Mouse (Mus musculus) right cerebral cortex, adult 2 months (tissue): Measurements from ENCODE around the gene Gm6370.
"Not testable (repeated sequence)": the region's sequence is repeated elsewhere in the genome, so short reads cannot be mapped to it uniquely, and the experiment has no call there.

Experiments
- DNase-seq, 2 experiments: peaks; one replicate each; pipeline ENCODE4 v3.0.0; 2021 to 2022; ENCODE audit warnings: low spot score in 2 of 2

Gm6370 gene

DNA sequence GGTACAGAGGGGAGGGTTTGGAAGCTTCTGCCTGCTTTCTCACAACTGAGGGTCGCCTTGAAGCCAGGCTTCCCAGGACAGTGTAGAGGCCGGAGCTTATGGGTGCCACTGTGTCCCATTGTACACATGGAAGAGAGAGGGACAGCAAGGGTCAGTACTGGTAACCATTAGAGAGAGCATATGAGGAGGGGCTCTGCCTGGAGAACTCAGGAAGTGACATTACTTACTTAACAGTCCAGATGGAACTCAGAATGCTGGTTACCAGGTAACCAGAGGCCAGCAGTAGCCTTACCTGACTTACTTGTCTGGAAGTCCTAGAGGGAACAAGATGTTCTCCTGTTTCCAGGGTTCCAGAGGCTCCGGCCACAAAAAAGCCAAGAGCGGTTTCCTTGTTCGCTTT is at the start of gene Gm6370:
Gene Gm6370, plus strand, starts transcription at position 301 of the 400 bp plus-strand sequence.
- DNase-seq: not testable (repeated sequence)

DNA sequence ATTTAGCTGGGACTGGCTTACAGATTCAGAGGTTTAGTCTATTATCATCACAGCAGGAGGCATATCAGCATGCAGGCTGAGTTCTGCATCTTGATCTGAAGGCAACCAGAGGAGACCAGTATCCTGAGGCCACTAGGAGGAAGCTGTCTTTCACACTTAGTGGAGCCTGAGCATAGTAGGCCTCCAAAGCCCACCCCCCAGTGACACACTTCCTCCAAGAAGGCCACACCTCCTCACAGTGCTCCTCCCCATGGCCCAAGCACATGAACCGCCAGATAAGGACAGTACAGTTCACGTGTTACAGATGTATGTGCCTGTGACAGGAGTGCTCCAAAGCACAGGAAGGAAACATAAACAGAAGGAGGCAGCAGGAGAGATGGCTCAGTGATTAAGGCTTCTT is 48.4 kb upstream of the Gm6370 start:
- DNase-seq: no peak

DNA sequence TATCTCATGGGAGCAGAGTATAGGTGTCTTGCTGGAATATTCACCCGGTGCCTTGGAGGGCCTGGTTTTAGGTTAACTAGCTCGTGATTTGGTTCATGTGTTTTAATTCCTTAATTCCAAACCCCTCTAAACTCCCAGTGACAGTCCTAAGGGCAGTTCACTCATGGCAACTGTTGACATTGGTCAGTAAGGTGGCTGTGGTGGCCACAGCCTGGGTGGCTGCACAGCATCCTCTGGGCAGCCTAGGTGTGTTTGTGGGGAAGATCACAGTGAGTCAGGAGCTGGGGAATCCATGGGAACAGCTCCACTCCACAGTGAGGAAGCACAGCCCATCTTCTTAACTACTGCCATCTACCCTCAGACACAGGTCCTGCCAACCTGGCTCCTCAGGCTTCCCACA is 44.5 kb upstream of the Gm6370 start:
- DNase-seq: no peak

DNA sequence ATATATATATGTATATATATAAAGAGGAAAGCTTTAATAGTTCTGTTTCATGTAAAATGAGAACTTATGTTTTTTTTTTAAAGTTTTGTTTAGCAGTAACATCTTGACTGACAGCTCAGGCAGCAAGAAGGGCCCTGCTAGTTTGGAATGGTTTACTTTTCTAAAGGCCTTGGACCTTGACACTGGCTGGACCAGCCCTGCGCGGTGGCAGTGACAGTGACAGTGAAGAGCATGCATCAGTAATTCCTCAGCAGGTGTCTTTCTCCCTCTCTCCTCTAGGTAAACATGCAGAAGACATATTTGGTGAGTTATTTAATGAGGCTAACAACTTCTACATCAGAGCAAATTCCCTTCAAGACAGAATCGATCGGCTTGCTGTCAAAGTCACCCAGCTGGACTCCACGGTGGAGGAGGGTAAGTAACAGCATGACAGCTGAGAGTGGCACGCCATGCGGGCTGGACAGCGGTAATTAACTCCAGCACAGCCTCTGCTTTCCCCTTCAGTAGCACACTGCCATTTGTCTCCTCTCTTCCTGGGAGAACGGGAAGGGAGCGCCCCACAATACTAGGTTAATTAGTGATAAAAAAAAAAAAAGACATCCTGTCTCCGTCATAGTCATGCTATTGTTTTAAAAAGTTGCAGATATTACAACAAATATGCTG is 39.4 kb upstream of the Gm6370 start:
- no peak for DNase-seq

DNA sequence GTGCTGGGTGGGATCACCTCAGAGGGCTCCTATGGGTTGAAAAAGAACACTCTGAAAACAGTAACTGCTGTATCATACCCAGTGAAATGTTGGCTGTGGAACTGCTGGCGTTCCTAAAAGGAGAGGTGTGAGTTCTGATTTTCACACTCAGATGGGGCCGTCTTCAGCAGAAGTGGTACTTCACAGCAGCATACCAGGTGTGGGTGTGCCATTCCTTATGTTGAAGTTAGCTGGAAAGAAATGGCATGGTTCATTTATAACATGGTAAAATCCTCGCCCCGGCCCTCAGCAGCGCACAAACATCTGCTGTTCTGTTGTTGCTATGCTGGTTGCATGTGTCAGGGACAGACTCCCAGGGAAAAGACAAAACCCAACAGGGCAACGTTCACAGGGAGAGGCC is 37.6 kb upstream of the Gm6370 start:
- peak; percentile 26 to 35 for DNase-seq

DNA sequence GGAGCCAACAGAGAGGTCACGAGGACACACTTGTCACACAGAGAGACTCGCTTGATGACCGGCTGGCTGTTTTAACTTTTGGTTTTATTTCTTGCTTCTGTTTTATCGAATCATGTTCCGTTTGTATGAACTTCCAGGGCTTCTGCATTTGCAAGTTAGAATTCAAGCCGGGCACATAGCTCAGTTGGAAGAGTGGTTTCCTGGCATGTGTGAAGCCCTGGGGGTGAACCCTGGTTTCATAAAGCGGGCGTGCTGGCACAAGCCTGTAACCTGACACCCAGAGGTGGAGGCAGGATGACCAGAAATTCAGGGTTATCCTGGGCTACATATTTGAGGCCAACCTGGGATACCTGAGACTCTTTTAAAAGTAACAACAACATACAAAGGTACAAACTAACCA is 29.6 kb upstream of the Gm6370 start:
- no peak for DNase-seq

DNA sequence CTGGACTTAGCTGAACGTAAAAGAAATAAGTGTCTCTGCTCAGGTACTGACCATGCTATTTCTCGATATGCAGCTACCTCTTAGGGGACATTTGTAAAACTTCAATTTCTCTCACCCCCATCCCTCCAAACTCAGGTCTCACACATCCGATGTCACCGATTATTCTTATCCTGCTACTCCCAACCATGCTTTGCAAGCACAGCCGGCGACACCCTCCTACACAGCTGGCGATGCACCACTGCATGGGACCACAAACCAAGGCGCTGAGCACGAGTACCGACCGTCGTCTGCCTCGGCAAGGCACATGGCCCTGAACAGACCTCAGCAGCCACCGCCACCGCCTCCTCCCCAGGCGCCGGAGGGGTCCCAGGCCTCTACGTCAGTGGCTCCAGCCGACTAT is 24.5 kb upstream of the Gm6370 start:
- DNase-seq: peak in 1 of 2 experiments; percentile 13

DNA sequence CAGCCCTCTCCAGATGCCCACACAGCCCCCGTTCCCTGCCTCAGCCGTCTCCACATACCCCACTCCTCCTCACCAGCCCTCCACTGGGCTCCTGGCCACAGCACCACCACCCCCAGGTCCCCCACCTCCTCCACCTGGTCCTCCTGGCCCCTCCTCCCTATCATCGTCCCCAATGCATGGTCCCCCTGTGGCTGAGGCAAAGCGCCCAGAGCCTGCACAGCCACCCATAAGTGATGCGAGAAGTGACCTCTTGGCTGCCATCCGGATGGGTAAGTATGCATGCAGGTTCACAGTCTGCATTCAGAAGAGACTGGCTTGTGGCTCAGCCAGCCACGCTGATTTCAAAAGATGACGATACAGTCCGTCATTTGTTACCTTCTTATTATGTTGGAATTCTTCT is 22.9 kb upstream of the Gm6370 start:
- no peak for DNase-seq

DNA sequence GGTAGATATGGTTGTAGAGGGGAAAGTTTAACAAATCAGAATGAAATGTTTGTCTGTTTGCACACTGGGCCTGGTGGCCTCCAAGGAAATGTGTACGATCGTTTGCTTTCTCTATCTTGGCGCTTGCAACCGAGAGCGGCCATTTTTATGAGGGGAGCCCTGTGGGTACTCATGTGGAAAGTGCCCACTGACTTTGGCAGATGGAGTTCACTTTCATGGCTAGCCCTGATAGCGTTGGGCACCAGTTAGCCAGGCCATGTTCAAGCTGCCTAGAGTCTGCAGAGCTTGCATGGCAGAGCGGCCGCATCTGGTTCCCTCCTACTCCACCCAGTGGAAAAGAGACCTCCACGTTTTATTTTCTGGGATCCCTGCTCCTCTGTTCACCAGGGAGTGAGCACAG is 20.3 kb upstream of the Gm6370 start:
- no peak for DNase-seq

DNA sequence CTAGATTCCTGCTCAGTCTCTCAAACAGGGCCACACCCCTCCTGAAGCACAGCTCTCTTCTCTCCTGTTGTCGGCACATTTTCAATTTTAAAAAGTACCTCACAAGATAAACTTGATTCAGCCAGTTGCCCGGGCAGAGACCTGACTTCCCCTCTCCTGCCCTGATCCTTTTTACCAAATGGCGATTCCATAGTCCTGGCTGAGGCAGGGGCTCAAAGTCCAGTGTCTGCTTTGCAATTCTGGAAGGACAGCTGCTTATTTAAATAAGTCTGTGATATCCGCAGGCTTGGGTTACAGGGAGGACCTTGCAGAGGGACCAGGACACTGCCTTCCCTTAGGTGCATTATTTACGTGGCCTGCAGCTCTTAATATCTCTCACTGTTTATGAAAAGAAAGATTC is 19.9 kb upstream of the Gm6370 start:
- no peak for DNase-seq

DNA sequence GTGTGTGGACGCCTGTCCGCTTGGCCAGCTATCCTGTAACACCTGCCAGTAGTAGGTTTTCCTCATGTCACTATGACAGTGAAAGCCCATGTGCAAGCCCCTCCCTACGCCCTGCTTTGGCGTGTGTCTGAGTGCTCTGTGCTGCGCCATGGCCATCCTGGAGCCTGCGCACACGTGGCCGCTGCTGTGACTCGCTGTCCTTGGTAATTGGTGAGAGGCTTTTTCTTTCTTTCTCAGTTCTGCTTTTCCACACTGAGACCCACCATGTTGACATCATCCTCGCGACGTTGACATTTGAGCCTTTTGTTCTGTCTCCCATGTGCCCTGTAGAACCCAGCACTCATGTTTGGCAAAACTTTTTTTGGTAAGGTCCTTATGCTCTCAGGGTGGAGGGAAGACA is 19.3 kb upstream of the Gm6370 start:
- no peak for DNase-seq

DNA sequence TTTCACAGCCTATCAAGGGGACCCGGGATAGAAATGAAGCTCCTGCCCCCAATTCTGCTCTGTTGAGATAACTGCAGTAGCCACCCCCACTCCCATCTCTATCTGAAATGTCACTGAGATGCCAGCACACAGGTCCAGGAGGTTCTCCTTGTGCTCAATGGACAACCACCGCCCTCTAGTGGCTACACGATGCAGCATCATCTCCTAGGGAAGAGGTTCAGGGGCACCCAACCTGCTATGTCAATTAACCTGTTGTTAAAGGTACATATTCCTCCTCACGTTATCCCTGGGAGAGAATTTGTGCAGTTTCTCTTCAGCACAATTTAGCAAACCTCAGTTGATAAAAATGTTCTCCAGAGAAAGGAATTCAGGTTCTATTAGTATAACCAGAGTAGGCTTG is 11.6 kb upstream of the Gm6370 start:
- DNase-seq: peak; percentile 56 to 62

DNA sequence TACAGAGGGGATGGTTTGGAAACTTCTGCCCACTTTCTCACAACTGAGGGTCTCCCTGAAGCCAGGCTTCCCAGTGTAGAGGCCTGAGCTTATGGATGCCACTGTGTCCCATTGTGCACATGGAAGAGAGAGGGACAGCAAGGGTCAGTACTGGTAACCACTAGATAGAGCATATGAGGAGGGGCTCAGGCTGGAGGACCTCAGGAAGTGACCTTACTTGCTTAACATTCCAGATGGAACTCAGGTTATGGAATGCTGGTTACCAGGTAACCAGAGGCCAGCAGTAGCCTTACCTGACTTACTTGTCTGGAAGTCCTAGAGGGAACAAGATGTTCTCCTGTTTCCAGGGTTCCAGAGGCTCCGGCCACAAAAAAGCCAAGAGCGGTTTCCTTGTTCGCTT is 9.5 kb upstream of the Gm6370 start, which contains the start of gene Gm6408:
Gene Gm6408, plus strand, starts transcription at position 301 of the 400 bp plus-strand sequence.
- not testable (repeated sequence) for DNase-seq

DNA sequence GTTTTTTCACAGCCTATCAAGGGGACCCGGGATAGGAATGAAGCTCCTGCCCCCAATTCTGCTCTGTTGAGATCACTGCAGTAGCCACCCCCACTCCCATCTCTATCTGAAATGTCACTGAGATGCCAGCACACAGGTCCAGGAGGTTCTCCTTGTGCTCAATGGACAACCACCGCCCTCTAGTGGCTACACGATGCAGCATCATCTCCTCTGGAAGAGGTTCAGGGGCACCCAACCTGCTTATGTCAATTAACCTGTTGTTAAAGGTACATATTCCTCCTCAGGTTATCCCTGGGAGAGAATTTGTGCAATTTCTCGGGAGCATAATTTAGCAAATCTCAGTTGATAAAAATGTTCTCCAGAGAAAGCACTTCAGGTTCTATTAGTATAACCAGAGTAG is 2.2 kb upstream of the Gm6370 start:
- DNase-seq: peak; percentile 35 to 55

DNA sequence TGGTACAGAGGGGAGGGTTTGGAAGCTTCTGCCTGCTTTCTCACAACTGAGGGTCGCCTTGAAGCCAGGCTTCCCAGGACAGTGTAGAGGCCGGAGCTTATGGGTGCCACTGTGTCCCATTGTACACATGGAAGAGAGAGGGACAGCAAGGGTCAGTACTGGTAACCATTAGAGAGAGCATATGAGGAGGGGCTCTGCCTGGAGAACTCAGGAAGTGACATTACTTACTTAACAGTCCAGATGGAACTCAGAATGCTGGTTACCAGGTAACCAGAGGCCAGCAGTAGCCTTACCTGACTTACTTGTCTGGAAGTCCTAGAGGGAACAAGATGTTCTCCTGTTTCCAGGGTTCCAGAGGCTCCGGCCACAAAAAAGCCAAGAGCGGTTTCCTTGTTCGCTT is 10.9 kb downstream of the Gm6370 start, which contains the start of gene 4930449I24Rik:
Gene 4930449I24Rik, plus strand, starts transcription at position 301 of the 400 bp plus-strand sequence.
- DNase-seq: not testable (repeated sequence)

DNA sequence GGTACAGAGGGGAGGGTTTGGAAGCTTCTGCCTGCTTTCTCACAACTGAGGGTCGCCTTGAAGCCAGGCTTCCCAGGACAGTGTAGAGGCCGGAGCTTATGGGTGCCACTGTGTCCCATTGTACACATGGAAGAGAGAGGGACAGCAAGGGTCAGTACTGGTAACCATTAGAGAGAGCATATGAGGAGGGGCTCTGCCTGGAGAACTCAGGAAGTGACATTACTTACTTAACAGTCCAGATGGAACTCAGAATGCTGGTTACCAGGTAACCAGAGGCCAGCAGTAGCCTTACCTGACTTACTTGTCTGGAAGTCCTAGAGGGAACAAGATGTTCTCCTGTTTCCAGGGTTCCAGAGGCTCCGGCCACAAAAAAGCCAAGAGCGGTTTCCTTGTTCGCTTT is 22.7 kb downstream of the Gm6370 start, which contains the start of gene Gm3402:
Gene Gm3402, plus strand, starts transcription at position 301 of the 400 bp plus-strand sequence.
- DNase-seq: not testable (repeated sequence)

DNA sequence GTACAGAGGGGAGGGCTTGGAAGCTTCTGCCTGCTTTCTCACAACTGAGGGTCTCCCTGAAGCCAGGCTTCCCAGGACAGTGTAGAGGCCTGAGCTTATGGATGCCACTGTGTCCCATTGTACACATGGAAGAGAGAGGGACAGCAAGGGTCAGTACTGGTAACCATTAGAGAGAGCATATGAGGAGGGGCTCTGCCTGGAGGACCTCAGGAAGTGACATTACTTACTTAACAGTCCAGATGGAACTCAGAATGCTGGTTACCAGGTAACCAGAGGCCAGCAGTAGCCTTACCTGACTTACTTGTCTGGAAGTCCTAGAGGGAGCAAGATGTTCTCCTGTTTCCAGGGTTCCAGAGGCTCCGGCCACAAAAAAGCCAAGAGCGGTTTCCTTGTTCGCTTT is 34.3 kb downstream of the Gm6370 start, which contains the start of gene Gm3404:
Gene Gm3404, plus strand, starts transcription at position 301 of the 400 bp plus-strand sequence.
- DNase-seq: not testable (repeated sequence)

DNA sequence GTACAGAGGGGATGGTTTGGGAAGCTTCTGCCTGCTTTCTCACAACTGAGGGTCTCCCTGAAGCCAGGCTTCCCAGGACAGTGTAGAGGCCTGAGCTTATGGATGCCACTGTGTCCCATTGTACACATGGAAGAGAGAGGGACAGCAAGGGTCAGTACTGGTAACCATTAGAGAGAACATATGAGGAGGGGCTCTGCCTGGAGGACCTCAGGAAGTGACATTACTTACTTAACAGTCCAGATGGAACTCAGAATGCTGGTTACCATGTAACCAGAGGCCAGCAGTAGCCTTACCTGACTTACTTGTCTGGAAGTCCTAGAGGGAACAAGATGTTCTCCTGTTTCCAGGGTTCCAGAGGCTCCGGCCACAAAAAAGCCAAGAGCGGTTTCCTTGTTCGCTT is 46.2 kb downstream of the Gm6370 start, which contains the start of gene Gm3409:
Gene Gm3409, plus strand, starts transcription at position 301 of the 400 bp plus-strand sequence.
- DNase-seq: not testable (repeated sequence)
